In the genomic region with DNA sequence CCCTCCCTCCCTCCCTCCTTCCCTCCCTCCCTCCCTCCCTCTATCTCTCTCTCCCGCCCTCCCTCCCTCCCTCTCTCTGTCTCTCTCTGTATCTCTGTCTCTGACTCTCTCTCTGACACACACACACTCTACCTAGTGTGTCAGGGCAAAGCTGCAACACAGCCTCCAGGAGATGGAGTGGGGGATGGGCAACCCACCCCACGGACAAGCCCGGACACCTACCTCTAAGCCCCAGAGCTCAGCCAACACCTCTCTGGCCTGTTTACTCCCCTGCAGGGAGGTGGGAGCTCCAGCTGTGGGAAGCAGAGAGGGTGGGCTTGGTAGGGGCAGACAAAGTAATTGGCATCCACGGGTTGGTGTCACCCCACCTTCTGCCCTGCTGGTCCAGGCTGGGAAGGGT, we compare ENCODE assay signal across 23 mouse cellular contexts.
DNase-seq lines count a peak whose midpoint lies in the region; ATAC-seq and TF ChIP-seq lines count a peak whose summit lies in the region.
"Had no signal": no experiment of that assay in that cellular context is flagged by ENCODE, and none has a peak within 500 bp of the region (broad histone marks: within the 10 kb centered on the region; RNA-seq: fewer than 3 reads in every experiment).

No protein-coding gene starts in this region.

- H3K9ac ChIP-seq in ES-Bruce4 (ENCODE audit: low read depth, poor library complexity, severe bottlenecking): no peak overlapping the region
- H3K9ac ChIP-seq: embryonic facial prominence, embryonic 13.5 days; embryonic facial prominence, embryonic 15.5 days; forebrain, embryonic 13.5 days had no signal

- DNase-seq in ES-CJ7 (ENCODE audit: low read depth, low spot score): peak; percentile 50
- DNase-seq in Patski (ENCODE audit: low read depth, low spot score): no peak
- peak; percentile 62 for DNase-seq in ZHBTc4 (ENCODE audit: low read depth, low spot score)
- DNase-seq in natural killer cell, adult 2 months (ENCODE audit: low spot score in 2 of 2): no peak
- no peak for DNase-seq in ovary, adult 18-20 months (ENCODE audit: low spot score)
- DNase-seq in neural tube, embryonic 10.5 days (ENCODE audit: extremely low spot score, low spot score): no peak
- DNase-seq: adrenal gland, postnatal 10 days; adrenal gland, postnatal 25 days; cerebellum, adult 11 months; cerebellum, adult 18-20 months; cerebellum, adult 8-10 months; cerebellum, adult 9-11 months; cerebellum, postnatal 14 days; cerebellum, postnatal 36 days; embryo, embryonic 11 days had no signal

- H3K27ac ChIP-seq in ES-Bruce4 (ENCODE audit: insufficient read depth, low read length): no peak overlapping the region
- H3K27ac ChIP-seq: embryonic facial prominence, embryonic 13.5 days; embryonic facial prominence, embryonic 15.5 days; forebrain, embryonic 13.5 days had no signal

- CTCF ChIA-PET in Patski (lab: Charles Lee): no interaction called here

- no peaks in the 10 kb centered on the region for H3K9me3 ChIP-seq in ES-Bruce4 (replicated peaks; ENCODE audit: control insufficient read depth, insufficient read depth, low read length, poor library complexity, severe bottlenecking)
- H3K9me3 ChIP-seq: embryonic facial prominence, embryonic 13.5 days; embryonic facial prominence, embryonic 15.5 days; forebrain, embryonic 13.5 days; G1E had no signal

- no peaks in the 10 kb centered on the region for H3K36me3 ChIP-seq in ES-Bruce4 (ENCODE audit: control insufficient read depth, insufficient read depth, low read length, poor library complexity, severe bottlenecking)
- H3K36me3 ChIP-seq: embryonic facial prominence, embryonic 13.5 days; embryonic facial prominence, embryonic 15.5 days; G1E had no signal

- H3K4me3 ChIP-seq in ES-Bruce4 (ENCODE audit: low read depth, low read length): no peak overlapping the region
- H3K4me3 ChIP-seq: embryonic facial prominence, embryonic 13.5 days; embryonic facial prominence, embryonic 15.5 days; erythroblast, embryonic 14.5 days; forebrain, embryonic 13.5 days had no signal

- H3K4me1 ChIP-seq in ES-Bruce4 (ENCODE audit: control insufficient read depth, insufficient read depth, low read length): peaks cover 8% of the 10 kb centered on the region
- H3K4me1 ChIP-seq: embryonic facial prominence, embryonic 13.5 days; embryonic facial prominence, embryonic 15.5 days had no signal

- TF ChIP-seq EP300 in ES-Bruce4 (IDR thresholded peaks at IDR 0.05; ENCODE audit: insufficient read depth, low read depth, low read length): peak; percentile 85

- H3K27me3 ChIP-seq in ES-Bruce4 (ENCODE audit: control insufficient read depth, insufficient read depth, low read length, poor library complexity, severe bottlenecking): 0 out of 2 replicates have a peak, but pooled peaks cover 2% of the 10 kb centered on the region
- peaks cover 21% of the 10 kb centered on the region for H3K27me3 ChIP-seq in Patski

- no peak for TF ChIP-seq POLR2A in ES-Bruce4 (IDR thresholded peaks at IDR 0.05; ENCODE audit: insufficient read depth, low read length)

- POLR2A ChIA-PET in Patski (lab: Charles Lee): no interaction called here

- ATAC-seq in Patski: peak; percentile 26
- ATAC-seq: activated CD4-positive, CD25-positive, alpha-beta regulatory T cell, adult 4 months; forebrain, embryonic 13.5 days; forebrain, embryonic 16.5 days had no signal

- TF ChIP-seq CTCF in ES-Bruce4 (IDR thresholded peaks at IDR 0.05; ENCODE audit: low read depth, low read length) (no peak), Patski (IDR thresholded peaks at IDR 0.05) (no peak)

- in situ Hi-C loops in Patski (cut with MboI; ENCODE audit: low pct_unique_long_range_greater_than_20kb): no loop called here

Comparison
In these comparisons a context has a peak if more than half of its experiments do, and no peak if none do; other contexts are left out.
1. DNase-seq: peak in ES-CJ7 (single experiment) and ZHBTc4 (single experiment); none in Patski (single experiment), natural killer cell, adult 2 months (0 of 2), ovary, adult 18-20 months (single experiment) and neural tube, embryonic 10.5 days (single experiment).